Mouse (Mus musculus): ENCODE results near the gene Nudt16l1. TPM values are rescaled to one million over a fixed set of nuclear protein-coding genes. Genes with fewer than 3 reads are reported as not detected.

Nudt16l1 gene
- polyA plus RNA-seq, 1 experiment, result 43.1 TPM

DNA sequence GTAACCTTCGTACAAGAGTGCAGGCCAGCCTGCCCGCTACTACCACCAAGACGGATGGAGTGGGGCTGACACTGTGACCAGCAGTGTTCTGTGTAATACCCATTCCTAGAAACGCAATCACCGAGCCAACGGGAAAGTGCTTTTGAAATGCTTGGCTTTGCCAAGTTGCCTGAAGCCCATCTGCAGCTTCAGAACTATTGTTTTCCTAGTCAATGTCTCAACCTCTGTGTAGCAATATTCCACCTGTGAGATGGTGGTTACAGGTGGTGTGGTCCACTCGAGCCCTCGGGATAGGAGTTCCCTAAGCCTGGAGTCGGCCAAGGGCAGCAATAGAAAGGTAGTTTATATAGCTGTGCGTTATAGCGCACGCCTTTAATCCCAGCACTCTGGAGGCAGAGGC, 46.2 kb downstream of the Nudt16l1 start:
- no peak overlapping the region for H3K4me3 ChIP-seq (ENCODE audit: control insufficient read depth, low read depth, low read length)
- H3K27me3 ChIP-seq (ENCODE audit: control insufficient read depth, insufficient read depth, low read length), result no peaks in the 10 kb centered on the region
- TF ChIP-seq POLR2A (IDR thresholded peaks at IDR 0.05; ENCODE audit: control insufficient read depth, low read depth, low read length) (no peak), CTCF (IDR thresholded peaks at IDR 0.05; ENCODE audit: control insufficient read depth, insufficient read depth, insufficient replicate concordance, low read depth, low read length) (no peak)
- no peaks in the 10 kb centered on the region for H3K36me3 ChIP-seq (ENCODE audit: control insufficient read depth, insufficient read depth, low read length)
- H3K27ac ChIP-seq (ENCODE audit: control insufficient read depth, insufficient read depth, low read depth, low read length), result no peak overlapping the region
- peaks cover 5% of the 10 kb centered on the region; the same call in 1 of the 2 replicates for H3K4me1 ChIP-seq (ENCODE audit: control insufficient read depth, insufficient read depth, low read length)

Other genes with a start within 250 kb of the Nudt16l1 start
- 1.8 and 2.2 TPM in 2 replicates for gene Nmral1, start 219.4 kb upstream of the Nudt16l1 start, polyA plus RNA-seq (2012; rRNA removed)
- 538 and 552 TPM in 2 replicates for gene Hmox2, start 212.4 kb upstream of the Nudt16l1 start, polyA plus RNA-seq (2012; rRNA removed)
- gene Cdip1, start 148.5 kb upstream of the Nudt16l1 start, polyA plus RNA-seq (2012; rRNA removed), result 55.2 and 57.0 TPM in 2 replicates
- gene 4930562C15Rik, start 103.3 kb upstream of the Nudt16l1 start, polyA plus RNA-seq (2012; rRNA removed), result 55.3 and 61.1 TPM in 2 replicates
- 65.2 and 75.6 TPM in 2 replicates for gene Ubald1, start 58.4 kb upstream of the Nudt16l1 start, polyA plus RNA-seq (2012; rRNA removed)
- gene Mgrn1, start 52.5 kb upstream of the Nudt16l1 start, polyA plus RNA-seq (2012; rRNA removed), result 29.1 and 29.6 TPM in 2 replicates
- gene Anks3, start 25.4 kb downstream of the Nudt16l1 start, polyA plus RNA-seq (2012; rRNA removed), result 39.3 and 41.5 TPM in 2 replicates
- 558 and 561 TPM in 2 replicates for gene Sept12, start 59.1 kb downstream of the Nudt16l1 start, polyA plus RNA-seq (2012; rRNA removed)
- 1.7 and 4.3 TPM in 2 replicates for gene Smim22, start 68.5 kb downstream of the Nudt16l1 start, polyA plus RNA-seq (2012; rRNA removed)
- 277 and 305 TPM in 2 replicates for gene Rogdi, start 74.8 kb downstream of the Nudt16l1 start, polyA plus RNA-seq (2012; rRNA removed)
- 44.5 and 45.3 TPM in 2 replicates for gene Glyr1, start 111.1 kb downstream of the Nudt16l1 start, polyA plus RNA-seq (2012; rRNA removed)
- gene Ubn1, start 111.3 kb downstream of the Nudt16l1 start, polyA plus RNA-seq (2012; rRNA removed), result 26.8 and 28.4 TPM in 2 replicates
- gene Ppl, start 193.7 kb downstream of the Nudt16l1 start, polyA plus RNA-seq (2012; rRNA removed), result 0.16 and 0.45 TPM in 2 replicates
- gene Sec14l5, start 208.3 kb downstream of the Nudt16l1 start, polyA plus RNA-seq (2012; rRNA removed), result 0.06 and 0.07 TPM in 2 replicates